Mouse (Mus musculus) hindbrain, embryonic 11.5 days (tissue): ENCODE data around the gene L1cam. TPM values are rescaled to one million over a fixed set of nuclear protein-coding genes. Genes with fewer than 3 reads are reported as not detected.
A peak's percentile ranks its signal among the peaks of the same experiment; 100 is the strongest.

Source experiments
- ATAC-seq: fragments of 200-750 bp; cut with Nextera tagmentation; 2 replicates; pipeline ENCODE4 v1.8.0; 2017; ENCODE audit warnings: mild to moderate bottlenecking, moderate TSS enrichment, moderate library complexity; ENCODE audit not compliant: low FRiP score
- DNase-seq: peaks from one replicate; pipeline ENCODE4 v3.0.0-alpha.2; 2015; ENCODE audit warnings: low spot score
- H3K27ac ChIP-seq: fragments of 300-500 bp; sonication (generic); 2 replicates; pipeline ENCODE4 v1.5.1; 2014; ENCODE audit warnings: mild to moderate bottlenecking, low read depth, low read length
- H3K27me3 ChIP-seq: fragments of 300-500 bp; sonication (generic); 2 replicates; pipeline ENCODE4 v1.6.1; 2014; ENCODE audit warnings: mild to moderate bottlenecking, low read length, moderate library complexity, mixed read lengths; ENCODE audit not compliant: control insufficient read depth, insufficient read depth
- H3K36me3 ChIP-seq: fragments of 300-500 bp; sonication (generic); 2 replicates; pipeline ENCODE4 v1.6.1; 2014; ENCODE audit warnings: mild to moderate bottlenecking, low read length, moderate library complexity, mixed read lengths; ENCODE audit not compliant: control insufficient read depth, insufficient read depth
- H3K4me1 ChIP-seq: fragments of 300-500 bp; sonication (generic); replicated peaks from 2 replicates; pipeline ENCODE4 v1.6.1; 2014; ENCODE audit warnings: low read length, mixed read lengths; ENCODE audit not compliant: control insufficient read depth, insufficient read depth
- H3K4me2 ChIP-seq: fragments of 300-500 bp; sonication (generic); replicated peaks from 2 replicates; pipeline ENCODE4 v1.6.1; 2014; ENCODE audit warnings: mild to moderate bottlenecking, low read depth, low read length
- H3K4me3 ChIP-seq: fragments of 300-500 bp; sonication (generic); 2 replicates; pipeline ENCODE4 v1.5.1; 2014; ENCODE audit warnings: low read depth, low read length
- H3K9ac ChIP-seq: fragments of 300-500 bp; sonication (generic); 2 replicates; pipeline ENCODE4 v1.6.1; 2014; ENCODE audit warnings: low read depth, low read length
- H3K9me3 ChIP-seq: fragments of 300-500 bp; sonication (generic); 2 replicates; pipeline ENCODE4 v1.6.1; 2016; ENCODE audit warnings: low read length; ENCODE audit not compliant: control insufficient read depth
- WGBS: fragments of 180-500 bp; shearing (Covaris S2); extraction: QIAGEN DNeasy Blood & Tissue Kit; methylation state at CpG from one replicate; pipeline ENCODE4 v1.1.7; 2014; 5-methylcytosine and 5-hydroxymethylcytosine counted together
- polyA plus RNA-seq: library from polyadenylated mRNA; unstranded; fragments of >200 nt; fragmentation: Nextera tagmentation; extraction: Ambion mirVana; gene quantifications from 2 replicates; pipeline ENCODE4 v1.2.1, GENCODE M21; 2014

Gene L1cam
- polyA plus RNA-seq, 1 experiment from 2014 or later, result 26.3 TPM

DNA sequence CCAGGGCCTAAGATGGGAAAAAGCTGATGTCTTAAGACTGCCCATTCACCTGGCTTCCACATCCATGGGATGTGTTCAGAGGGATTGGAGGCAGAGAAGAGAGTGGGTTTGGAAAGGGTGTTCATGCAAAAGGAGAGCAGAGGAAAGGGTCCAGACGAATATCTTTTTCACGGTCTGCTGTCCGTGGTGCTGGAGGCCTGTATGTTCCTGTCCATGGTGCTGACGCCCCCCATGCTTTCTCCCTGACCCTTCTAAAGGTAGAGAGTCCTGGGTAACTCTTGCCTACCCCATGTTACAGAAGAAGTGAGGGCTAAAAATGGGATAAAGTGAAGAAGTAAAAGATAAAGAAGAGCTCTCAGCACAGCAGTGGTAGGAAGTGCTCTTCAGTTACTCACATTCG, 26.6 kb downstream of the L1cam start:
- no peaks in the 10 kb centered on the region for H3K4me1 ChIP-seq
- H3K9me3 ChIP-seq, result no peaks in the 10 kb centered on the region
- H3K4me2 ChIP-seq, result no peak overlapping the region
- 11% methylated on average over 5 of the region's 5 CpGs for WGBS
- no peak overlapping the region for H3K9ac ChIP-seq
- no peak overlapping the region for H3K4me3 ChIP-seq
- DNase-seq (peak; percentile 52), ATAC-seq (no peak)
- no peaks in the 10 kb centered on the region for H3K36me3 ChIP-seq
- H3K27ac ChIP-seq, result no peak overlapping the region
- no peaks in the 10 kb centered on the region for H3K27me3 ChIP-seq

DNA sequence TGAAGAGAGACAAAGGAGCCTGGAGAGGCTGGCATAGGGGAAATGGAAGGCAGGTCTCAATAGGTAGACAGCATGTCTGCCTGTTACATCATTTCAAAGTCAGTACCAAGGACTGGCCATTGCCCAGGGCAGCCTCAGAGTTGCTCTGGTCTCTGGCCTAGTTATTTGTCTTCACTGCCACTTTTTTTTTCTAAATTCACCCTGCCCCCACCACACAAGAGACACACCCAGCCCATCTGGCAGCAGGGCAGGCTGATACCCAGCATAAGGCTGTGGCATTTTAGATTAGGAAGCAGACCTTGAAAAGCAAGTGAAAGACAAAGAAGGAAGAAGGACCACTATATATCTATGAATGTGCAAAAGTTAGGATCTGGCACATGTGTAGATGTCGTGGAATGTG, 28.1 kb downstream of the L1cam start:
- Histone ChIP-seq H3K27ac (no peak overlapping the region), H3K9ac (no peak overlapping the region), H3K4me2 (no peak overlapping the region), H3K27me3 (no peaks in the 10 kb centered on the region), H3K36me3 (no peaks in the 10 kb centered on the region), H3K4me3 (no peak overlapping the region), H3K4me1 (no peaks in the 10 kb centered on the region), H3K9me3 (no peaks in the 10 kb centered on the region)
- ATAC-seq, result no peak
- no peak for DNase-seq
- 86% methylated on average over 1 of the region's 1 CpGs for WGBS

DNA sequence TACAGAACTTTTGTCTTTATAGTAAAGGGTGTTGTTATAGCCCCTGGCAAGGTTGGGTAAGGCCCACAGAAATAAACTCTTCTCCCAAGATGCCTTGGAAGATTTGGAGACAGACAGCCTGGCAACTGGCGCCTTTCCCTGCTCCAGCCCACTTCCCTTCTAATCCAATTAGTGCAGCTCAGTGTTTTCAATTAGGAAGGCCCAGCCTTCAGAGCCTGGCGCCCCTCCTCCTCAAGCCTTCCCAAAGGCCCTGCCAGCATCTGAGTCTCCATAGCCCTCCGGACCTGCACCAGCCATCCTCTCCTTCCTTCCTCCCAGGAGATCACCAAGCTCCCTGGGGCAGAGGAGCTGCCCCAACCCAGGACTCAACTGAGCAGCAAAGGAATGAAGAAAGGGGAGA, 28.6 kb downstream of the L1cam start:
- Histone ChIP-seq H3K27me3 (no peaks in the 10 kb centered on the region), H3K36me3 (no peaks in the 10 kb centered on the region), H3K9ac (no peak overlapping the region), H3K4me3 (no peak overlapping the region), H3K9me3 (no peaks in the 10 kb centered on the region), H3K27ac (0 out of 2 replicates have a peak overlapping the region, but pooled peaks have one; percentile 45), H3K4me1 (no peaks in the 10 kb centered on the region), H3K4me2 (no peak overlapping the region)
- 37% methylated on average over 3 of the region's 3 CpGs for WGBS
- DNase-seq, result no peak
- ATAC-seq, result no peak

DNA sequence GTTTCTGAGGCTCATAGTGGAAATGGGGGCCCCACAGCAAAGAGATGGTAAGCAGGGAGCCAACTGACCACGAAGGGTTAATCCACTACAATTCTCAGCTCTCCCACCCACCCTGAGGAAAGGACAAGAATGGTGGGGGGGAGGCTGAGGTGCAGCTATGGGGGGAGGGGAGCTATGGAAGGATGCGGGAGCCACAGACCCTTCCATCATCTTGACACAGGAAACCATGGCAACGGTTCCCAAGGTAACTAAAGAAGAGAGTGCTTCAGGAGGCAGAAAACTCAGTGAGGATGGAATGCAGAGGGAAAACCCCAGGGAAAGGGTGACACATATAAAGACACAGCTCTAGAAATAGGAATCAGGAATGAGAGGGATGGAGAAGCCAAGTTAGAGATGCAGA, 31.2 kb downstream of the L1cam start:
- no peaks in the 10 kb centered on the region for H3K4me1 ChIP-seq
- H3K36me3 ChIP-seq, result no peaks in the 10 kb centered on the region
- ATAC-seq (peak; percentile 78), DNase-seq (peak; percentile 77)
- no peak overlapping the region for H3K9ac ChIP-seq
- H3K4me2 ChIP-seq, result no peak overlapping the region; the same call in 1 of the 2 replicates
- H3K4me3 ChIP-seq, result no peak overlapping the region
- 0 out of 2 replicates have a peak overlapping the region, but pooled peaks have one; percentile 51 for H3K27ac ChIP-seq
- 42% methylated on average over 3 of the region's 3 CpGs for whole genome bisulfite sequencing
- no peaks in the 10 kb centered on the region for H3K9me3 ChIP-seq
- no peaks in the 10 kb centered on the region for H3K27me3 ChIP-seq

DNA sequence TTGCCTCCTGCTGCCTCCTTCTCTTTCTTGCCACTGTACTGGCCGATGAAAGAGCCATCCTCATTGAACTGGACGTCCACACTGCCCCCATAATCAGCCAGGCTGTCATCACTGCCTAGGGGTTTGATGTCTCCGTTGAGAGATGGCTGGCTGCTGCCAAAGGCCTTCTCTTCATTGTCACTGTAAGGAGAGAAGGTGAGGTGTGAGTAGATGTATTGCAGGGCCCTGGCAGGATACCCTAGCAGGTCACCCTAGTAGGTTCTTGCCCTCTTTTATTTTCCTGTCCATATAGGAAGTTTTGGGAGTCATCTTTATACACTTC, 40.9 kb downstream of the L1cam start:
- Histone ChIP-seq H3K9me3 (no peaks in the 10 kb centered on the region), H3K27me3 (no peaks in the 10 kb centered on the region), H3K4me2 (no peak overlapping the region), H3K36me3 (no peaks in the 10 kb centered on the region), H3K4me3 (no peak overlapping the region), H3K9ac (no peak overlapping the region), H3K27ac (no peak overlapping the region), H3K4me1 (no peaks in the 10 kb centered on the region; the same call in 1 of the 2 replicates)
- DNase-seq, result no peak
- WGBS, result 63% methylated on average over 3 of the region's 3 CpGs
- no peak for ATAC-seq

DNA sequence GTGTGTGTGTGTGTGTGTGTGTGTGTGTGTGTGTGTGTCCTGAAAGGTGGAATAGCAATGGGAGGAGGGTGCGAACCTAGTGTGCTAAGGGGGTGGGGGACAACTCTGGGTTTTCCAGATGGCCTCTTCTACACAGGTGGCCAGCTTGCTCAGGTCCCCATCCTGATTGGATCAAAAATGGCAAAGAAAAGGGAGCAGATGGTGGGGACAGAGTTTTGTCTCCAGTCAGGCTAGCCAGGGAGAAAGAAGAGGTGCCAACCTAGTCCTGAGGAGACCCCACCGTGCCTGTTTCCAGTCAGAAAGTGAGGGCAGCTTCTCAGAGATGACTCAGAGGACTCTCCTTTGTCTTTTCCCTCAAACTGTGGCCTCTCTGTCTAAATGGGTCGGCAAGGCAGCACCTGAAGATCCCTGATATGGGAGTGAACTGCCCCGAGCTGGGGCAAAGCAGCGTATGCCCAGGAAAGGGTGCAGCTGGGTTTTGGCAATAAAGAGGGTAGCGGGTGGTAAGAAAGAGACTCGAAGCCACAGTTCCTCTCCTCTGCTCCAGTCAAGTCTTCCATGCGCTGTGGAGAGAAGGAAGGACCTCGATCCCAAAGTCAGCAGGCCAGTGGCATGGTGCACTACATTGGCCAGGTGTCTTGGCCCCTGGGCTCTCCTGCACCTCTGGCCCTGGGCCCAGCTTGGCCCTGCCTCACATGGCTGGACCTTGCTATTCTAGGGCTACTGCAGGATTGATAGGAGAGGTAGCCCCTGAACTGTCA, 41.4 kb downstream of the L1cam start:
- DNase-seq, result no peak
- Histone ChIP-seq H3K36me3 (no peaks in the 10 kb centered on the region), H3K9me3 (no peaks in the 10 kb centered on the region), H3K27ac (no peak overlapping the region), H3K27me3 (no peaks in the 10 kb centered on the region), H3K4me3 (no peak overlapping the region), H3K9ac (no peak overlapping the region), H3K4me2 (no peak overlapping the region), H3K4me1 (no peaks in the 10 kb centered on the region; the same call in 1 of the 2 replicates)
- no peak for ATAC-seq
- WGBS, result 87% methylated on average over 9 of the region's 9 CpGs

DNA sequence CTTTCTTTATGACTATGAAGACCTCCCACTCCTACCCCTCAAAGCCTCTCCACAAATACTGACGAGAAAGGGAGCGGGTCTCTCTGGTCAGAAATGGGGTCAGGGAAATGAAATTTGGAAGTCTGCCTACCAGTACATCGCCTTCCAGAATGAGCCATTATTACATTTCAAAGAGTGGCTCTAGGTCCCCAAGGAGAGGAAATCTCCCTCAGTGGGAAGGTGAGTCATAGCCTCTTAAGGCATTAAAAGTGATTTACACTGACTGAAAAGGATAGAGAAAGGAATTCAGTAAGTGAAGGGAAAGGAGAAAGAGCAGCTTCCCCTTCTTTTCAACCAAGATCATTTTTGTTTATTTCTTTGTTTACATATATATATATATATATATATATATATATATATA, 59.2 kb downstream of the L1cam start:
- H3K36me3 ChIP-seq, result no peaks in the 10 kb centered on the region
- ATAC-seq, result no peak

DNA sequence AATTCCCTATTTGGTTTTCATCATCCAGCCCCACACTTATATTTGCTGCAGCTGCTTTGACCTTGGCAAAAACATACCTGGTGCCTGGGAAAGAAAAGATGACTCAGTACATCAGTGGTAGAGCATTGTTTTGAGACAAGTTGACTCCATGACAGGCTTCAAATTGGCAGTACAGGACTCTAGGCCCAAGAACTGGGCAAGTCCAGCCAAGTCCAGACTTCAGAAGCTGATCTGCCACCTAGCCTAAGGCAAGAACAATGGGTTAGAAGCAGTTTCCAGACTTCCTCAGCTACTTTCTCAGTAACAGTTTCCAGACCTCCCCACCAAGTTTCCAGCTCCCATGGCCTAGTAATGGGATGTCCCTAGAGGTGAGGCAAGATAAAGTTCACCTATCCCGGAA, 60.2 kb downstream of the L1cam start:
- H3K36me3 ChIP-seq, result no peaks in the 10 kb centered on the region
- H3K4me3 ChIP-seq, result no peak overlapping the region
- H3K4me2 ChIP-seq, result no peak overlapping the region
- H3K9ac ChIP-seq, result no peak overlapping the region
- 92% methylated on average over 1 of the region's 1 CpGs for WGBS
- H3K27ac ChIP-seq, result no peak overlapping the region
- DNase-seq (no peak), ATAC-seq (no peak)
- H3K9me3 ChIP-seq, result no peaks in the 10 kb centered on the region
- H3K27me3 ChIP-seq, result no peaks in the 10 kb centered on the region
- H3K4me1 ChIP-seq, result no peaks in the 10 kb centered on the region

More for the DNA sequence above, 59.2 kb downstream of the L1cam start:
- Histone ChIP-seq H3K4me3 (no peak overlapping the region), H3K9ac (no peak overlapping the region), H3K4me2 (no peak overlapping the region), H3K27ac (no peak overlapping the region), H3K4me1 (no peaks in the 10 kb centered on the region), H3K27me3 (no peaks in the 10 kb centered on the region), H3K9me3 (no peaks in the 10 kb centered on the region)
- DNase-seq, result no peak
- 90% methylated on average over 3 of the region's 3 CpGs for WGBS
